Mouse (Mus musculus) CH12.LX (cell line): ENCODE measurements at regions not wholly inside any gene's neighbourhood (a gene's known extent, or its start where the extent isn't known, plus 50 kb on each side); places are given as distances from the start of the nearest gene placed in this dataset.

Source experiments
- DNase-seq: peaks from one replicate; pipeline ENCODE4 v3.0.0-alpha.2; 2013; ENCODE audit errors: extremely low read depth
- H3K27ac ChIP-seq: 2 replicates; pipeline ENCODE4 v1.5.1; 2012; ENCODE audit warnings: low read depth, mild to moderate bottlenecking, control low read depth, moderate library complexity; ENCODE audit not compliant: insufficient read depth
- H3K27me3 ChIP-seq: replicated peaks from 2 replicates; pipeline ENCODE3; 2012; ENCODE audit warnings: inconsistent platforms
- H3K36me3 ChIP-seq, 2 experiments: replicated peaks in 1 of 2; 2 replicates each; pipeline versions ENCODE3 to v1.6.1; 2012; ENCODE audit warnings: inconsistent platforms in 1 of 2, low read length in 1 of 2, mild to moderate bottlenecking in 1 of 2, mixed read lengths in 1 of 2, moderate library complexity in 1 of 2; ENCODE audit not compliant: control insufficient read depth in 1 of 2, insufficient read depth in 1 of 2
- H3K4me1 ChIP-seq, 2 experiments: 2 replicates each; pipeline ENCODE4 v1.6.1; 2012; ENCODE audit warnings: inconsistent platforms in 1 of 2, moderate library complexity in 1 of 2; ENCODE audit not compliant: insufficient read depth in 2 of 2, control insufficient read depth in 1 of 2
- H3K4me2 ChIP-seq: 2 replicates; pipeline ENCODE4 v1.6.1; 2012; ENCODE audit warnings: low read depth, mild to moderate bottlenecking, control low read depth; ENCODE audit not compliant: poor library complexity, insufficient read depth, severe bottlenecking
- H3K4me3 ChIP-seq, 3 experiments: fragments of 150-350 bp in 1 of 3; sonication (generic) in 1 of 3; replicated peaks in 1 of 3; 2 replicates each; pipeline versions ENCODE3 to v1.5.1; 2011 to 2012; ENCODE audit warnings: low read depth in 2 of 3, low read length in 2 of 3, mild to moderate bottlenecking in 2 of 3, moderate library complexity in 2 of 3, control low read depth in 1 of 3, improper control_type of control experiment in 1 of 3, inconsistent platforms in 1 of 3, mixed read lengths in 1 of 3; ENCODE audit not compliant: poor library complexity in 1 of 3
- H3K79me2 ChIP-seq: replicated peaks from 2 replicates; pipeline ENCODE4 v1.6.1; 2012; ENCODE audit warnings: mild to moderate bottlenecking, moderate library complexity; ENCODE audit not compliant: control insufficient read depth, poor library complexity, insufficient read depth, severe bottlenecking; ENCODE audit errors: extremely low read depth
- H3K9ac ChIP-seq: 2 replicates; pipeline ENCODE4 v1.6.1; 2012; ENCODE audit warnings: low read depth, mild to moderate bottlenecking, control low read depth, moderate library complexity; ENCODE audit not compliant: insufficient read depth
- H3K9me3 ChIP-seq: replicated peaks from 2 replicates; pipeline ENCODE3; 2012; ENCODE audit warnings: low read length, inconsistent platforms, mixed read lengths
- BHLHE40 ChIP-seq: IDR thresholded peaks from 2 replicates; pipeline ENCODE4 v1.6.1; 2011; ENCODE audit warnings: mild to moderate bottlenecking, low read depth, low read length, improper control_type of control experiment
- CHD1 ChIP-seq: IDR thresholded peaks from 2 replicates; pipeline ENCODE4 v1.6.1; 2012; ENCODE audit warnings: low read depth, low read length, improper control_type of control experiment, inconsistent platforms
- CHD2 ChIP-seq: IDR thresholded peaks from 2 replicates; pipeline ENCODE4 v1.6.1; 2011; ENCODE audit warnings: low read length, improper control_type of control experiment
- CTCF ChIP-seq, 2 experiments: IDR thresholded peaks in 1 of 2; conservative IDR thresholded peaks in 1 of 2; 2 replicates each; pipeline ENCODE4 v1.5.1; 2011 to 2012; ENCODE audit warnings: low read depth in 2 of 2, low read length in 2 of 2, improper control_type of control experiment in 1 of 2, inconsistent platforms in 1 of 2, mild to moderate bottlenecking in 1 of 2, moderate library complexity in 1 of 2
- E2F4 ChIP-seq: IDR thresholded peaks from 2 replicates; pipeline ENCODE4 v1.6.1; 2011; ENCODE audit warnings: low read depth, low read length, improper control_type of control experiment; ENCODE audit not compliant: insufficient replicate concordance
- EP300 ChIP-seq: IDR thresholded peaks from 2 replicates; pipeline ENCODE4 v1.6.1; 2011; ENCODE audit warnings: low read length, improper control_type of control experiment
- IRF4 ChIP-seq: IDR thresholded peaks from 2 replicates; pipeline ENCODE4 v1.6.1; 2014; ENCODE audit warnings: low read depth, mild to moderate bottlenecking, inconsistent platforms, low read length, improper control_type of control experiment
- MAX ChIP-seq: IDR thresholded peaks from 2 replicates; pipeline ENCODE4 v1.6.1; 2011; ENCODE audit warnings: low read length, improper control_type of control experiment
- MEF2A ChIP-seq: IDR thresholded peaks from 2 replicates; pipeline ENCODE4 v1.6.1; 2014; ENCODE audit warnings: low read depth, mild to moderate bottlenecking, inconsistent platforms, low read length, improper control_type of control experiment, borderline replicate concordance
- MXI1 ChIP-seq: IDR thresholded peaks from 2 replicates; pipeline ENCODE4 v1.6.1; 2011; ENCODE audit warnings: mild to moderate bottlenecking, low read depth, low read length, improper control_type of control experiment
- MYC ChIP-seq: IDR thresholded peaks from 2 replicates; pipeline ENCODE4 v1.6.1; 2011; ENCODE audit warnings: low read depth, mild to moderate bottlenecking, improper control_type of control experiment, low read length
- NRF1 ChIP-seq: IDR thresholded peaks from 2 replicates; pipeline ENCODE4 v1.6.1; 2014; ENCODE audit warnings: low read depth, mild to moderate bottlenecking, inconsistent platforms, low read length, improper control_type of control experiment, moderate library complexity
- PAX5 ChIP-seq: IDR thresholded peaks from 2 replicates; pipeline ENCODE4 v1.6.1; 2012; ENCODE audit warnings: low read length, inconsistent platforms, mixed read lengths
- POLR2A ChIP-seq: IDR thresholded peaks from 2 replicates; pipeline ENCODE4 v1.6.1; 2011; ENCODE audit warnings: low read depth, mild to moderate bottlenecking, improper control_type of control experiment, low read length
- RAD21 ChIP-seq: IDR thresholded peaks from 2 replicates; pipeline ENCODE4 v1.6.1; 2011; ENCODE audit warnings: low read depth, mild to moderate bottlenecking, low read length, improper control_type of control experiment, moderate library complexity
- RCOR1 ChIP-seq: conservative IDR thresholded peaks from 2 replicates; pipeline ENCODE4 v1.6.1; 2012; ENCODE audit warnings: low read depth, mild to moderate bottlenecking, inconsistent platforms, low read length, improper control_type of control experiment
- TCF12 ChIP-seq: IDR thresholded peaks from 2 replicates; pipeline ENCODE4 v1.6.1; 2014; ENCODE audit warnings: low read depth, mild to moderate bottlenecking, inconsistent platforms, low read length, improper control_type of control experiment
- UBTF ChIP-seq: IDR thresholded peaks from 2 replicates; pipeline ENCODE4 v1.6.1; 2012; ENCODE audit warnings: low read depth, mild to moderate bottlenecking, inconsistent platforms, low read length, improper control_type of control experiment, moderate library complexity
- USF1 ChIP-seq: IDR thresholded peaks from 2 replicates; pipeline ENCODE4 v1.6.1; 2014; ENCODE audit warnings: low read depth, mild to moderate bottlenecking, inconsistent platforms, low read length, improper control_type of control experiment
- USF2 ChIP-seq: conservative IDR thresholded peaks from 2 replicates; pipeline ENCODE4 v1.6.1; 2011; ENCODE audit warnings: low read depth, low read length, improper control_type of control experiment
- ZC3H11A ChIP-seq: IDR thresholded peaks from 2 replicates; pipeline ENCODE4 v1.6.1; 2012; ENCODE audit warnings: low read depth, mild to moderate bottlenecking, inconsistent platforms, low read length, improper control_type of control experiment
- ZKSCAN1 ChIP-seq: IDR thresholded peaks from 2 replicates; pipeline ENCODE4 v1.6.1; 2012; ENCODE audit warnings: low read depth, inconsistent platforms, low read length, improper control_type of control experiment, borderline replicate concordance
- dilution Hi-C: fragments of 300-500 bp; cut with MboI; formaldehyde crosslinking; loops from 2 replicates; pipeline ENCODE4 v1.14.3; 2020; ENCODE audit warnings: low sequenced_read_pairs; ENCODE audit not compliant: extremely low pct_unique_long_range_greater_than_20kb, extremely low pct_ligation_motif_present
- in situ Hi-C: fragments of 300-500 bp; cut with MboI; formaldehyde crosslinking; loops from 3 replicates; pipeline ENCODE4 v1.14.3; 2019; ENCODE audit warnings: low sequenced_read_pairs, low pct_ligation_motif_present, low pct_unique_long_range_greater_than_20kb, mixed read lengths

- Histone ChIP-seq H3K79me2 (no peaks in the 10 kb centered on the region), H3K36me3 (no peaks in the 10 kb centered on the region), H3K4me3 (no peak overlapping the region), H3K9ac (no peak overlapping the region), H3K4me1 (no peaks in the 10 kb centered on the region), H3K9me3 (peaks cover 76% of the 10 kb centered on the region), H3K27me3 (no peaks in the 10 kb centered on the region), H3K27ac (no peak overlapping the region), H3K4me2 (no peak overlapping the region)
- TF ChIP-seq MEF2A (no peak), ZKSCAN1 (no peak), PAX5 (no peak), POLR2A (no peak), ZC3H11A (no peak), BHLHE40 (no peak), TCF12 (no peak), MYC (no peak), USF2 (no peak), NRF1 (no peak), MAX (no peak), MXI1 (no peak), USF1 (no peak), E2F4 (no peak), CHD2 (no peak), RCOR1 (no peak)
- no peak for DNase-seq
- in situ Hi-C loops (no loop called here), dilution Hi-C loops (no loop called here)
Observed at GRCm38 (mm10) chr17:48643533-48644019, 188.9 kb downstream of the Unc5cl start.

DNA sequence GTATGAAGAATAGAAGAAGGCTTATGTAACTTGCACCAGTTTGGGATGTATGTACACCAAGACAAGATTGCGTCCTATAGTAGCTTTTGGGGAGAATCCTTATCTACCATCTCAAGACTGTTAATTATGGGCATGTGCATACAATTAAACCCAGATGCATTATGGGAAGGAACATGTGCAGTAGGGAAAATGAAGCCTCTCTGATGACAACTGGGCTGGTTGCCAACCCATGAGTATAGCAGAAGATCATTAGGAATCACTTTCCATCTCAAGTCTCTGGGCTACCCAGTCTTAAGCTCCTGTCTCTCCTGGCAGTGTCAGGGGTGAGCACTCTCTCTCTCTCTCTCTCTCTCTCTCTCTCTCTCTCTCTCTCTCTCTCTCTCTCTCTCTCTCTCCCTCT is 190.4 kb downstream of the Unc5cl start:
- TF ChIP-seq POLR2A (no peak), USF1 (no peak), MEF2A (no peak), TCF12 (no peak), PAX5 (no peak), NRF1 (no peak), UBTF (no peak), CTCF (conservative IDR thresholded peaks at IDR 0.05 in 1 of 2, IDR thresholded peaks at IDR 0.05 in 1 of 2; ENCODE audit: low read depth in 2 of 2, low read length in 2 of 2) (no peak), IRF4 (no peak), CHD1 (no peak), RAD21 (no peak), CHD2 (no peak), EP300 (no peak)
- DNase-seq: no peak
- dilution Hi-C loops (no loop called here), in situ Hi-C loops (no loop called here)
- no peaks in the 10 kb centered on the region for H3K79me2 ChIP-seq
- H3K9me3 ChIP-seq: peaks cover 74% of the 10 kb centered on the region
- no peaks in the 10 kb centered on the region for H3K4me1 ChIP-seq
- no peaks in the 10 kb centered on the region for H3K27me3 ChIP-seq
- no peak overlapping the region for H3K4me2 ChIP-seq
- H3K36me3 ChIP-seq: no peaks in the 10 kb centered on the region
- H3K27ac ChIP-seq: no peak overlapping the region
- H3K4me3 ChIP-seq: no peak overlapping the region
- no peak overlapping the region for H3K9ac ChIP-seq
